Mouse (Mus musculus) embryonic facial prominence, embryonic 11.5 days (tissue): ENCODE results near the gene Cbarp. TPM values are rescaled to one million over a fixed set of nuclear protein-coding genes. Genes with fewer than 3 reads are reported as not detected.

Experiments used
- ATAC-seq: fragments of 200-750 bp; cut with Nextera tagmentation; replicated peaks from 2 replicates; pipeline ENCODE4 v1.8.0; 2017; ENCODE audit warnings: low read depth; ENCODE audit not compliant: insufficient number of reproducible peaks, low FRiP score, low TSS enrichment
- DNase-seq: peaks from one replicate; pipeline ENCODE4 v3.0.0-alpha.2; 2015; ENCODE audit warnings: low spot score
- H3K27ac ChIP-seq: fragments of 300-500 bp; sonication (generic); replicated peaks from 2 replicates; pipeline ENCODE4 v1.5.1; 2014; ENCODE audit warnings: mild to moderate bottlenecking, low read depth, low read length, control low read depth
- H3K27me3 ChIP-seq: fragments of 300-500 bp; sonication (generic); 2 replicates; pipeline ENCODE4 v1.6.1; 2014; ENCODE audit warnings: mild to moderate bottlenecking, low read length, moderate library complexity, mixed read lengths; ENCODE audit not compliant: control insufficient read depth, insufficient read depth
- H3K36me3 ChIP-seq: fragments of 300-500 bp; sonication (generic); replicated peaks from 2 replicates; pipeline ENCODE4 v1.6.1; 2014; ENCODE audit warnings: low read depth, mild to moderate bottlenecking, low read length, moderate library complexity, mixed read lengths; ENCODE audit not compliant: control insufficient read depth, insufficient read depth
- H3K4me1 ChIP-seq: fragments of 300-500 bp; sonication (generic); 2 replicates; pipeline ENCODE4 v1.6.1; 2014; ENCODE audit warnings: low read length, mixed read lengths; ENCODE audit not compliant: control insufficient read depth, insufficient read depth
- H3K4me2 ChIP-seq: fragments of 300-500 bp; sonication (generic); 2 replicates; pipeline ENCODE4 v1.6.1; 2014; ENCODE audit warnings: low read depth, mild to moderate bottlenecking, control low read depth, low read length, moderate library complexity
- H3K4me3 ChIP-seq: fragments of 300-500 bp; sonication (generic); 2 replicates; pipeline ENCODE4 v1.5.1; 2014; ENCODE audit warnings: low read depth, low read length, control low read depth
- H3K9ac ChIP-seq: fragments of 300-500 bp; sonication (generic); replicated peaks from 2 replicates; pipeline ENCODE4 v1.6.1; 2014; ENCODE audit warnings: mild to moderate bottlenecking, control low read depth, low read length
- H3K9me3 ChIP-seq: fragments of 300-500 bp; sonication (generic); replicated peaks from 2 replicates; pipeline ENCODE4 v1.6.1; 2016; ENCODE audit warnings: mild to moderate bottlenecking, low read length, inconsistent platforms, mixed read lengths; ENCODE audit not compliant: control insufficient read depth
- WGBS: fragments of 180-500 bp; shearing (Covaris S2); extraction: QIAGEN DNeasy Blood & Tissue Kit; methylation state at CpG from one replicate; pipeline ENCODE4 v1.1.7; 2014; 5-methylcytosine and 5-hydroxymethylcytosine counted together
- polyA plus RNA-seq: library from polyadenylated mRNA; unstranded; fragments of >200 nt; fragmentation: Nextera tagmentation; extraction: Ambion mirVana; gene quantifications from 2 replicates; pipeline ENCODE4 v1.2.1, GENCODE M21; 2014

Gene Cbarp
- polyA plus RNA-seq, 1 experiment from 2014 or later = 6.8 TPM

- Histone ChIP-seq H3K4me3 (peak within 1 kb of the TSS; percentile 94), H3K9ac (peak within 1 kb of the TSS; percentile 96), H3K9me3 (no peaks in the 10 kb centered on the region), H3K4me2 (peak within 1 kb of the TSS; percentile 53), H3K27ac (peak within 1 kb of the TSS; percentile 17), H3K4me1 (peaks cover 2% of the 10 kb centered on the region; the same call in 1 of the 2 replicates), H3K36me3 (no peaks in the 10 kb centered on the region; the same call in 1 of the 2 replicates), H3K27me3 (no peaks in the 10 kb centered on the region)
- DNase-seq (peak; percentile 87), ATAC-seq (peak; percentile 46)
- 2% methylated on average over 72 of the region's 106 CpGs for WGBS
Observed at GRCm38 (mm10) chr10:80179068-80180051, 38.7 kb upstream of the Cbarp start, which contains the start of gene Efna2. TSS of gene Efna2 (plus strand) at chr10:80179482.

- Histone ChIP-seq H3K4me2 (no peak overlapping the region), H3K27ac (no peak overlapping the region), H3K4me3 (no peak overlapping the region), H3K9me3 (no peaks in the 10 kb centered on the region), H3K27me3 (no peaks in the 10 kb centered on the region), H3K4me1 (peaks cover 2% of the 10 kb centered on the region; the same call in 1 of the 2 replicates), H3K9ac (0 out of 2 replicates have a peak overlapping the region, but pooled peaks have one; percentile 22), H3K36me3 (no peaks in the 10 kb centered on the region; the same call in 1 of the 2 replicates)
- WGBS = 72% methylated on average over 7 of the region's 7 CpGs
- ATAC-seq (no peak), DNase-seq (no peak)
Observed at GRCm38 (mm10) chr10:80177441-80178279, 37.0 kb upstream of the Cbarp start.

- Histone ChIP-seq H3K36me3 (peaks cover 4% of the 10 kb centered on the region), H3K4me3 (no peak overlapping the region), H3K4me2 (no peak overlapping the region), H3K9ac (no peak overlapping the region), H3K9me3 (no peaks in the 10 kb centered on the region), H3K27me3 (no peaks in the 10 kb centered on the region), H3K4me1 (peaks cover 2% of the 10 kb centered on the region; the same call in 1 of the 2 replicates), H3K27ac (no peak overlapping the region)
- ATAC-seq (no peak), DNase-seq (no peak)
- WGBS = 75% methylated on average over 5 of the region's 5 CpGs
Observed at GRCm38 (mm10) chr10:80176270-80176834, 35.7 kb upstream of the Cbarp start.

GRCm38 (mm10) chr10:80175536-80176269 lies 35.1 kb upstream of the Cbarp start:
- Histone ChIP-seq H3K36me3 (peaks cover 7% of the 10 kb centered on the region), H3K9me3 (no peaks in the 10 kb centered on the region), H3K4me1 (no peaks in the 10 kb centered on the region; the same call in 1 of the 2 replicates), H3K27ac (no peak overlapping the region), H3K9ac (no peak overlapping the region), H3K4me3 (no peak overlapping the region), H3K4me2 (no peak overlapping the region), H3K27me3 (no peaks in the 10 kb centered on the region)
- ATAC-seq = no peak
- WGBS = 16% methylated on average over 4 of the region's 4 CpGs
- peak; percentile 74 for DNase-seq

GRCm38 (mm10) chr10:80174705-80175104 lies 34.1 kb upstream of the Cbarp start:
- Histone ChIP-seq H3K27me3 (no peaks in the 10 kb centered on the region), H3K27ac (no peak overlapping the region), H3K4me2 (no peak overlapping the region), H3K9me3 (no peaks in the 10 kb centered on the region), H3K4me3 (no peak overlapping the region), H3K9ac (no peak overlapping the region), H3K36me3 (peaks cover 12% of the 10 kb centered on the region), H3K4me1 (no peaks in the 10 kb centered on the region; the same call in 1 of the 2 replicates)
- ATAC-seq = no peak
- WGBS = 60% methylated on average over 2 of the region's 2 CpGs
- DNase-seq = peak; percentile 64

- Histone ChIP-seq H3K4me1 (no peaks in the 10 kb centered on the region; the same call in 1 of the 2 replicates), H3K27ac (no peak overlapping the region), H3K36me3 (peaks cover 12% of the 10 kb centered on the region), H3K4me3 (no peak overlapping the region), H3K4me2 (no peak overlapping the region), H3K9ac (no peak overlapping the region), H3K27me3 (no peaks in the 10 kb centered on the region), H3K9me3 (no peaks in the 10 kb centered on the region)
- DNase-seq = no peak
- 84% methylated on average over 10 of the region's 10 CpGs for WGBS
- no peak for ATAC-seq
Observed at GRCm38 (mm10) chr10:80173955-80174640, 33.5 kb upstream of the Cbarp start.
